Mouse (Mus musculus) CD8-positive naive resting alpha-beta T cell, adult 2 months (primary cell): Measurements from ENCODE around the gene Gm20738.
"Not testable (repeated sequence)": the region's sequence is repeated elsewhere in the genome, so short reads cannot be mapped to it uniquely, and the experiment has no call there.

ENCODE experiments used
- DNase-seq, 2 experiments: peaks; one replicate each; pipeline ENCODE4 v3.0.0; 2022; ENCODE audit warnings: low read depth in 2 of 2, low spot score in 2 of 2

Gm20738 gene

GRCm38 (mm10) chrY:37957511-37957910, at the start of gene Gm20738:
TSS of gene Gm20738 (plus strand) at chrY:37957811.
- not testable (repeated sequence) for DNase-seq
